40 mouse cellular contexts compared by ENCODE assay signal in the genomic region with DNA sequence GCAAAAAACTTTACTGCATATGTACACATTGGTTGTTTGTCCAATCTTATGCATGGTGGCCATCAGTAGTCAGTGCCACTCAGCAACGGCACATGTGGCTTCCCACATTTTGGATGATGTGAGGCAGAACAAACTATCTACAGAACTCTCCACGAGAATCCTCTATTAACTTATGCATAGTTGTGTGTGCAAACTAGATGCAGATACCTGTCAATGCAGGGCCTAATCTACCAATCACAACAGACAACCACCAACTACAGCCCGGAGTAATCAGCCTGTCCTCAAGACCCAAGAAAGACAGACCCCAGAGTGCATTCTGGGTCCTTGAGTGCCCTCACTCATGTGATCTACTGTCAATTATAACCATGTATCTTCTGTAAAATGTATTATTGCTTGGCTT. TPM values are rescaled to one million over a fixed set of nuclear protein-coding genes. Genes with fewer than 3 reads are reported as not detected.
"Had no signal": no experiment of that assay in that cellular context is flagged by ENCODE, and none has a peak within 500 bp of the region (broad histone marks: within the 10 kb centered on the region; RNA-seq: fewer than 3 reads in every experiment).

No protein-coding gene starts in this region.

- H3K36me3 ChIP-seq: heart, embryonic 13.5 days; heart, embryonic 15.5 days; hindbrain, embryonic 13.5 days; hindbrain, embryonic 15.5 days had no signal

- H3K9ac ChIP-seq: heart, embryonic 13.5 days; heart, embryonic 15.5 days; hindbrain, embryonic 13.5 days; hindbrain, embryonic 15.5 days; limb, embryonic 12.5 days; liver, embryonic 13.5 days; liver, embryonic 15.5 days had no signal

- H3K27me3 ChIP-seq: heart, embryonic 13.5 days; heart, embryonic 15.5 days; hindbrain, embryonic 13.5 days; hindbrain, embryonic 15.5 days; limb, embryonic 12.5 days; liver, embryonic 13.5 days; liver, embryonic 15.5 days had no signal

- H3K4me3 ChIP-seq: heart, embryonic 13.5 days; heart, embryonic 15.5 days; hindbrain, embryonic 13.5 days; hindbrain, embryonic 15.5 days; left cerebral cortex, adult 2 months; limb, embryonic 12.5 days; liver, embryonic 13.5 days; liver, embryonic 15.5 days had no signal

- H3K27ac ChIP-seq: heart, embryonic 13.5 days; hindbrain, embryonic 13.5 days; hindbrain, embryonic 15.5 days; hindbrain, postnatal 0 days; left cerebral cortex, adult 2 months; limb, embryonic 12.5 days; liver, embryonic 13.5 days; liver, embryonic 15.5 days had no signal

- H3K4me2 ChIP-seq: heart, embryonic 11.5 days; heart, embryonic 13.5 days; heart, embryonic 15.5 days; hindbrain, embryonic 13.5 days; hindbrain, embryonic 15.5 days; limb, embryonic 12.5 days; liver, embryonic 11.5 days; liver, embryonic 13.5 days; liver, embryonic 15.5 days had no signal

- H3K9me3 ChIP-seq: heart, embryonic 13.5 days; heart, embryonic 15.5 days; hindbrain, embryonic 13.5 days; hindbrain, embryonic 15.5 days; liver, embryonic 13.5 days; liver, embryonic 15.5 days had no signal

- ATAC-seq: hindbrain, postnatal 0 days; intestine, embryonic 16.5 days had no signal

- DNase-seq: gastrocnemius, postnatal 14 days; gastrocnemius, postnatal 36 days; heart, adult 18-20 months; heart, postnatal 14 days; heart, postnatal 36 days; kidney, adult 18-20 months; kidney, adult 8-10 months; kidney, postnatal 10 days; kidney, postnatal 25 days; layer of hippocampus, adult 9-11 months; layer of hippocampus, postnatal 36 days; liver; liver, embryonic 13.5 days had no signal

RNA-seq across cellular contexts. Expression of gene Gm17617, which starts 31.0 kb away (rescaled TPM):
- total RNA-seq: gastrocnemius, adult 18-20 months; gastrocnemius, adult 8-10 months; gastrocnemius, postnatal 14 days; gastrocnemius, postnatal 36 days; heart, adult 18-20 months; heart, postnatal 14 days; heart, postnatal 36 days; hematopoietic stem cell, adult 5-6 weeks; hindbrain, postnatal 0 days; layer of hippocampus, adult 18-20 months; layer of hippocampus, adult 8-10 months; layer of hippocampus, postnatal 14 days; layer of hippocampus, postnatal 36 days; left cerebral cortex, adult 2 months; left cerebral cortex, postnatal 14 days; left cerebral cortex, postnatal 36 days had no signal
- polyA plus RNA-seq: gonadal fat pad, adult 2 months; heart, embryonic 11.5 days; heart, embryonic 13.5 days; heart, embryonic 15.5 days; heart, postnatal 0 days; hindbrain, embryonic 11.5 days; hindbrain, embryonic 13.5 days; hindbrain, embryonic 15.5 days; hindbrain, postnatal 0 days; intestine, embryonic 14.5 days; intestine, embryonic 16.5 days; kidney, embryonic 14.5 days; kidney, embryonic 16.5 days; large intestine, adult 2 months; limb, embryonic 12.5 days; limb, embryonic 14.5 days; liver, embryonic 11.5 days; liver, embryonic 13.5 days; liver, embryonic 15.5 days had no signal

RNA-seq across cellular contexts. Expression of gene Fgfr4, which starts 50.1 kb away (rescaled TPM):
- total RNA-seq: hematopoietic stem cell, adult 5-6 weeks had no signal
